Mouse (Mus musculus): ENCODE data around the gene Rnf8. TPM values are rescaled to one million over a fixed set of nuclear protein-coding genes. Genes with fewer than 3 reads are reported as not detected.

The Rnf8 gene
- polyA plus RNA-seq, 2 experiments: 23.7 to 35.9 TPM

- Histone ChIP-seq H3K27me3 (ENCODE audit: control insufficient read depth, insufficient read depth, low read length) (no peaks in the 10 kb centered on the region), H3K4me2 (ENCODE audit: low read depth) (no peak overlapping the region), H3K4me1 (replicated peaks; ENCODE audit: control insufficient read depth in 2 of 2, insufficient read depth in 2 of 2, low read length in 1 of 2) (peaks cover 15 to 22% of the 10 kb centered on the region in 2 experiments), H3K9me3 (ENCODE audit: control insufficient read depth, low read length) (no peaks in the 10 kb centered on the region), H3K27ac (no peak overlapping the region), H3K9ac (replicated peaks) (no peak overlapping the region), H3K4me3 (ENCODE audit: insufficient read depth in 1 of 2, low read depth in 2 of 2, low read length in 2 of 2) (no peak overlapping the region), H3K36me3 (replicated peaks; ENCODE audit: control insufficient read depth, insufficient read depth, low read depth) (peaks cover 42% of the 10 kb centered on the region)
- ATAC-seq (ENCODE audit: insufficient read depth) (no peak), DNase-seq (ENCODE audit: low read depth in 3 of 3, low spot score in 3 of 3) (no peak)
- TF ChIP-seq EP300 (IDR thresholded peaks at IDR 0.05; ENCODE audit: low read depth) (no peak), CTCF (IDR thresholded peaks at IDR 0.05; ENCODE audit: low read depth) (no peak)
- 90% methylated on average over 11 of the region's 11 CpGs for WGBS (ENCODE audit: insufficient replicate concordance)
Measured at GRCm38 (mm10) chr17:29640971-29641370, 26.4 kb downstream of the Rnf8 start.

DNA sequence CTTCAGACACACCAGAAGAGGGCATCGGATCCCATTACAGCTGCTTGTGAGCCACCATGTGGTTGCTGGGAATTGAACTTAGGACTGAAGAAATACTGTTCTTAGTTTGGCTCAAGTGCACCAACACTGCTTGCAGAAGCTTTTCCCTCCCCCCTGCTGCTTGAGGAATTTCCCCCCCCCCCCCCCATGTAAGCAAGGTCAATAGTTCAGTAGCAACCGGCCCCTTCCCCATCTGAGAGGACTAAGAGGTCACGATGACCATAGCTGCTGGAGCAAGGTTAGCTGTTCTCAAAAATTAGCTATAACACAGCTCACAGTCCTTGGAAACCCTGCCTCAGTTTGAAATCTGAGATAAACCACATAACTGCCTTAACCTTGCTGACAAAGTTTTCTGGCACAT, 27.6 kb downstream of the Rnf8 start:
- Histone ChIP-seq H3K4me1 (replicated peaks; ENCODE audit: control insufficient read depth in 2 of 2, insufficient read depth in 2 of 2, low read length in 1 of 2) (peaks cover 12 to 14% of the 10 kb centered on the region in 2 experiments), H3K9ac (replicated peaks) (no peak overlapping the region), H3K36me3 (replicated peaks; ENCODE audit: control insufficient read depth, insufficient read depth, low read depth) (peaks cover 31% of the 10 kb centered on the region), H3K27ac (no peak overlapping the region), H3K4me3 (ENCODE audit: insufficient read depth in 1 of 2, low read depth in 2 of 2, low read length in 2 of 2) (no peak overlapping the region), H3K4me2 (ENCODE audit: low read depth) (no peak overlapping the region), H3K9me3 (ENCODE audit: control insufficient read depth, low read length) (no peaks in the 10 kb centered on the region), H3K27me3 (ENCODE audit: control insufficient read depth, insufficient read depth, low read length) (no peaks in the 10 kb centered on the region)
- no peak for TF ChIP-seq EP300 (IDR thresholded peaks at IDR 0.05; ENCODE audit: low read depth)
- TF ChIP-seq CTCF (IDR thresholded peaks at IDR 0.05; ENCODE audit: low read depth): no peak
- ATAC-seq (ENCODE audit: insufficient read depth) (no peak), DNase-seq (ENCODE audit: low read depth in 3 of 3, low spot score in 3 of 3) (no peak)
- 74% methylated on average over 3 of the region's 3 CpGs for WGBS (ENCODE audit: insufficient replicate concordance)

- H3K36me3 ChIP-seq (replicated peaks; ENCODE audit: control insufficient read depth, insufficient read depth, low read depth): peaks cover 18% of the 10 kb centered on the region
- H3K9me3 ChIP-seq (ENCODE audit: control insufficient read depth, low read length): no peaks in the 10 kb centered on the region
- peak overlapping the region; percentile 86 for H3K9ac ChIP-seq (replicated peaks)
- H3K4me1 ChIP-seq (replicated peaks; ENCODE audit: control insufficient read depth in 2 of 2, insufficient read depth in 2 of 2, low read length in 1 of 2): peaks cover 19 to 27% of the 10 kb centered on the region in 2 experiments
- ATAC-seq (ENCODE audit: insufficient read depth): peak; percentile 79
- H3K27me3 ChIP-seq (ENCODE audit: control insufficient read depth, insufficient read depth, low read length): no peaks in the 10 kb centered on the region
- H3K4me3 ChIP-seq (ENCODE audit: insufficient read depth in 1 of 2, low read depth in 2 of 2, low read length in 2 of 2): peak overlapping the region; percentile 59 to 93
- peak overlapping the region; percentile 82 for H3K4me2 ChIP-seq (ENCODE audit: low read depth)
- DNase-seq (ENCODE audit: low read depth in 3 of 3, low spot score in 3 of 3): peak; percentile 79 to 83 (median 80)
- H3K27ac ChIP-seq: peak overlapping the region; percentile 98
- TF ChIP-seq EP300 (IDR thresholded peaks at IDR 0.05; ENCODE audit: low read depth) (peak; percentile 96), CTCF (IDR thresholded peaks at IDR 0.05; ENCODE audit: low read depth) (no peak)
- 16% methylated on average over 2 of the region's 2 CpGs for WGBS (ENCODE audit: insufficient replicate concordance)
Measured at GRCm38 (mm10) chr17:29658249-29658648, 43.7 kb downstream of the Rnf8 start.

DNA sequence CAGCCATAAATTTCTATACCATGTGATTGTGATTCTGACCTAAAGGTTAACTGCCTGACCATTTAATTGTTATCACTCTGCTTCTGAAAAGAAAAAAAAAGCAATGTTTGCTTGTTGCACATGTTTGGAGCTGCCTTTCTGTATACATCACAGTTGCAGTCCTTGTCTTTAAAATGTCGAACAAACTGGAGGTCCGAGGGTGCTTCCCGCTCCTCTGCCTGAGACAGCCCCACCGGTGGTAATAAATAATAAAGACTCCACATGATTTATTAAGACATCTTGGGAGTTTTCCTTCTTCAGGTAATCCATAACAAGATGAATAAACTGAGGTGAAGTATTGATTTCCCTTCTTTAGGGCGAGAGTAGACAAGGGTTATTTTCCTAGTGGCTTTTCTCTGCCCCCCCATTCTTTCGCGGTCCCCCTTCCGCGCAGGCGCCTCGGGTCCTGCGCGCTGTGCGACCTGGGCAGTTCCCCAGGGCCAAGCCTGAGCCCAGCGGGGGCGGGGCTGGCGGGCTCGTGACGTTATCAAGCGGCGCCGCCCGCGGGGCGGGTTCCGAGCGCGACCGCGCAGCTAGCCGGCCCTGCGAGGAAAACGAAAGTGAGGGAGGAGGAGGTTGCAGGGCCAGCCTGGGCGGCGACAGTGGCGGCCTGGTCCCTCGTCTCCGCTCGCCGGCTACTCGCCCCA, 45.6 kb downstream of the Rnf8 start, which contains the start of gene Cmtr1:
Gene Cmtr1 (plus strand): TSS at position 520 of the 686 bp plus-strand sequence.
- peak; percentile 91 for ATAC-seq (ENCODE audit: insufficient read depth)
- Histone ChIP-seq H3K4me3 (ENCODE audit: insufficient read depth in 1 of 2, low read depth in 2 of 2, low read length in 2 of 2) (peak within 1 kb of the TSS; percentile 84 to 98), H3K9me3 (ENCODE audit: control insufficient read depth, low read length) (no peaks in the 10 kb centered on the region), H3K4me2 (ENCODE audit: low read depth) (peak within 1 kb of the TSS; percentile 95), H3K27ac (peak within 1 kb of the TSS; percentile 98), H3K27me3 (ENCODE audit: control insufficient read depth, insufficient read depth, low read length) (no peaks in the 10 kb centered on the region), H3K9ac (replicated peaks) (peak within 1 kb of the TSS; percentile 99), H3K36me3 (replicated peaks; ENCODE audit: control insufficient read depth, insufficient read depth, low read depth) (peaks cover 20% of the 10 kb centered on the region), H3K4me1 (replicated peaks; ENCODE audit: control insufficient read depth in 2 of 2, insufficient read depth in 2 of 2, low read length in 1 of 2) (peaks cover 19 to 27% of the 10 kb centered on the region in 2 experiments)
- WGBS (ENCODE audit: insufficient replicate concordance): 1% methylated on average over 41 of the region's 41 CpGs
- peak; percentile 88 to 92 (median 90) for DNase-seq (ENCODE audit: low read depth in 3 of 3, low spot score in 3 of 3)
- TF ChIP-seq EP300 (IDR thresholded peaks at IDR 0.05; ENCODE audit: low read depth) (0 out of 2 replicates have a peak, but pooled peaks have one; percentile 29), CTCF (IDR thresholded peaks at IDR 0.05; ENCODE audit: low read depth) (no peak)

DNA sequence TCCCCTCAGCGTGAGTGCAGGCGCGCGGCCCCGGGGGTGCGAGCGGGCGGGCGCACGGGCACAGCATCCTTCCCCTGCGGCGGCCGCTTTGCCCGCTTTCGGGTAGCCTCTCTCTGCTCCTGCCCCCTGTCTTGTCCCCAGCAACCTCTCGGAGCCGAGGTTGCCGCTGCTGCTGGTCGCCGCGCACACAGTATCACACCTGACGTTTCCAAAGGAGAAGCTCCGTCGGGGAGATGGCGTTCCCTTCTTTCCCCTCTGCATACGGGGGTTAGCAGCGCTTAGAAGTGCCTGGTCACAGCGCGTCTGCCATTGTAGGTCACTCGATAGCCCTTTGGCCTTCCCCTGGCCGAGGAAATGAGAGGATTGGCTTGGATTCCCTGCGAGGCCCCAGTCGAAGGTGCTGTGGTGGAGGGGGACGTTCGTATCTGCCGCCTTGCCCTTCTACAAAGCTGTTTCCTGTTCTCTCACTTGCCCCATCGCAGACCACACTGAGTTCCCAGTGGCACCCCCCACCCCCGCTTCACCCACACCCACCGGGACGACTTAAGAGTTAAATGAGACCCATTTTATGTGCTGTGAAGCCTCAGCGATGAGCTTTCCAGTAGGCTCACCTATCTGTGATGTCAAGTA, 46.3 kb downstream of the Rnf8 start:
- ATAC-seq (ENCODE audit: insufficient read depth) (peak; percentile 62), DNase-seq (ENCODE audit: low read depth in 3 of 3, low spot score in 3 of 3) (peak in 1 of 3 experiments; percentile 19)
- peak overlapping the region; percentile 95 for H3K4me2 ChIP-seq (ENCODE audit: low read depth)
- no peaks in the 10 kb centered on the region for H3K9me3 ChIP-seq (ENCODE audit: control insufficient read depth, low read length)
- no peaks in the 10 kb centered on the region for H3K27me3 ChIP-seq (ENCODE audit: control insufficient read depth, insufficient read depth, low read length)
- H3K36me3 ChIP-seq (replicated peaks; ENCODE audit: control insufficient read depth, insufficient read depth, low read depth): peaks cover 23% of the 10 kb centered on the region
- H3K9ac ChIP-seq (replicated peaks): peak overlapping the region; percentile 99
- under 1% methylated on average over 41 of the region's 41 CpGs for WGBS (ENCODE audit: insufficient replicate concordance)
- TF ChIP-seq CTCF (IDR thresholded peaks at IDR 0.05; ENCODE audit: low read depth) (0 out of 2 replicates have a peak, but pooled peaks have one; percentile 7), EP300 (IDR thresholded peaks at IDR 0.05; ENCODE audit: low read depth) (no peak)
- peak overlapping the region; percentile 84 to 98 for H3K4me3 ChIP-seq (ENCODE audit: insufficient read depth in 1 of 2, low read depth in 2 of 2, low read length in 2 of 2)
- peak overlapping the region; percentile 98 for H3K27ac ChIP-seq
- H3K4me1 ChIP-seq (replicated peaks; ENCODE audit: control insufficient read depth in 2 of 2, insufficient read depth in 2 of 2, low read length in 1 of 2): peaks cover 19 to 27% of the 10 kb centered on the region in 2 experiments

All from liver, embryonic 14.5 days (tissue).